Mouse (Mus musculus) megakaryocyte, embryonic 14.5 days (primary cell): ENCODE measurements around the gene Rasal1.

Experiments
- FLI1 ChIP-seq: IDR thresholded peaks from 2 replicates; pipeline ENCODE4 v1.6.1; 2012; ENCODE audit warnings: low read length, inconsistent platforms, mixed read lengths
- GATA1 ChIP-seq: IDR thresholded peaks from 3 replicates; pipeline ENCODE4 v1.6.1; 2012; ENCODE audit warnings: mixed read lengths, low read length, inconsistent platforms, borderline replicate concordance

DNA sequence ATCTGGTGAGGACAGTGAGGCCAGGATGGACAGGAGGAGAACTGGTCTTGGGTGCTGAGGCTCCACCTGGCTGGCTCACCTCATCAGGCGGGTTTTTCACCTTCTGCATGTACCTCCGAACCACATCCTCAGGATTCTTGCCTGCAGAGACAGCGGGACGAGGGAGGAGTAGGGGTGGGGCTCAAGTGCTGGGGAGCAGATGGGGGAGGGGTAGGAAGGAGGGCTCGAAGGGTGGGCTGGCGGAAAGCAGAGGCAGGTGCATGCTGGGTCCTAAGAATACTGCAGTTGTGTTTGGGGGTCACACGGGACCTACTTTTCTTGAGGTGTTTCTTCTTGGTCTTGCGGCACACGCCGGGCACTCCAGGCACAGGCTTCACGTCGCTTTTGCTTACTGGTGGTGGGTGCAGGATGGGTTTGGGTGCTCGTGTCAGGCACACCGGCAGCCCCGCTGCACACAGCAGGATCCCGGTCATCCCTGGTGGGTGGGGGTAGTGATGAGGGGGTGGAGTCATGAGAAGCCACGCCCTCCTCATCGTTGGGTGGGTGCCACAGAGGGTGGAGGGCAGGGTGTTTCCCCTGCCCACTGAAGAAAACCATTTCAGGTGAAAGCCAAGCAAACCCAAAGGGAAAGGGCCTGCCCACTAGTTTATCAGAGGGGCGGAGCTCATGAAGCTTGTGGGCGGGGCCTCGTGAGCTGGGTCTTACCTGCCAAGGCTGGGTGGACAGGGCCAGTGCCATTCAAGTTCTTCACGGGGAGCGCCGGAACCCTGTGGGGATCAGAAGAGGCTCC lies 34.6 kb downstream of the Rasal1 start:
- TF ChIP-seq GATA1 (no peak), FLI1 (no peak)
